Mouse (Mus musculus): ENCODE data around the gene Plet1. TPM values are rescaled to one million over a fixed set of nuclear protein-coding genes. Genes with fewer than 3 reads are reported as not detected.

Plet1 gene
- polyA plus RNA-seq, 1 experiment from 2014 or later, result 17.9 TPM

DNA sequence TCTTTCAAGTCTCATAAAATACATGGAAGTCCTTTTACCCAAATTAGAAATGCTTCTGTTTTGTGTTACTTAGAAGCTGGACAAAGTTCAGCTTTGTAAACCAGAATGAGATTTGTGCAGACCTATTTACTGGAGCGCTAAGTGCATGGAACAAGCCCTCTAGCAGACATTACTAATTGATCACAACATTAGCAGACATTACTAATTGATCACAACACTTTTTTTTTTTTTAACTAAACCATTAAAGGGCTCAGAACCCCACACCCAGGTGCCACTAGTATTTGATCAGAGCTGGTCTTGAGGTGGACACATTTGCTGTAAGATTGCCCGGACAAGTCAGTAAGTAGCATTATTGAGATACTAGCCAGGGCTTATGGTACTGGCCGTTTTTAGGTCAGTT, 39.5 kb downstream of the Plet1 start:
- Histone ChIP-seq H3K9ac (ENCODE audit: low read length) (no peak overlapping the region), H3K27me3 (ENCODE audit: control insufficient read depth, insufficient read depth, low read length) (no peaks in the 10 kb centered on the region), H3K4me2 (ENCODE audit: low read depth, low read length) (no peak overlapping the region), H3K9me3 (replicated peaks; ENCODE audit: control insufficient read depth, low read length) (no peaks in the 10 kb centered on the region), H3K4me3 (replicated peaks; ENCODE audit: low read length) (no peak overlapping the region), H3K27ac (ENCODE audit: low read length) (no peak overlapping the region), H3K36me3 (ENCODE audit: control insufficient read depth, insufficient read depth, low read length) (no peaks in the 10 kb centered on the region), H3K4me1 (ENCODE audit: control insufficient read depth, insufficient read depth, low read length) (no peaks in the 10 kb centered on the region)
- no peak for ATAC-seq (ENCODE audit: insufficient read depth, low FRiP score)
- 76% methylated on average over 3 of the region's 3 CpGs for WGBS

DNA sequence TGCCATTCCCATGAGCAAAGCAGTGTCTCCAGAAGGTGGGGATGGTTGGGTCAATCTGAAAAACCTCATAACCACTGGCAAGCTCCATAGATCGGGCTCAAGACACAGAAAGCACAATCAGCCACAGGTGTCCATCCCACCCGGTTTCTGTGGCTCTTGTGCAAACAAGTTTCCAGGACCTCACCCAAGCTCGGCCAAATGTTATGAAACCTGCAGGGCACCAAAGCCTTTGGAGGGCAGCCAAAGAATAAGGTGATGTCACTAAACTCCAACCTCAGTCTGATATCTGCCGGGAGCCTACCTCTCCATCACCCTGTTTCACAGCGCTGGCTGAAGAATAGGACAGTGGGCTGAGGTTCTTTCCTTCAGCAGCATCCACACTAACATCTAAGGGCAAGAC, 41.6 kb downstream of the Plet1 start:
- no peaks in the 10 kb centered on the region for H3K27me3 ChIP-seq (ENCODE audit: control insufficient read depth, insufficient read depth, low read length)
- H3K4me1 ChIP-seq (ENCODE audit: control insufficient read depth, insufficient read depth, low read length), result no peaks in the 10 kb centered on the region
- no peaks in the 10 kb centered on the region for H3K9me3 ChIP-seq (replicated peaks; ENCODE audit: control insufficient read depth, low read length)
- 58% methylated on average over 5 of the region's 5 CpGs for WGBS
- H3K36me3 ChIP-seq (ENCODE audit: control insufficient read depth, insufficient read depth, low read length), result no peaks in the 10 kb centered on the region
- H3K9ac ChIP-seq (ENCODE audit: low read length), result no peak overlapping the region
- no peak overlapping the region for H3K4me2 ChIP-seq (ENCODE audit: low read depth, low read length)
- no peak overlapping the region for H3K27ac ChIP-seq (ENCODE audit: low read length)
- no peak overlapping the region for H3K4me3 ChIP-seq (replicated peaks; ENCODE audit: low read length)
- ATAC-seq (ENCODE audit: insufficient read depth, low FRiP score), result no peak

DNA sequence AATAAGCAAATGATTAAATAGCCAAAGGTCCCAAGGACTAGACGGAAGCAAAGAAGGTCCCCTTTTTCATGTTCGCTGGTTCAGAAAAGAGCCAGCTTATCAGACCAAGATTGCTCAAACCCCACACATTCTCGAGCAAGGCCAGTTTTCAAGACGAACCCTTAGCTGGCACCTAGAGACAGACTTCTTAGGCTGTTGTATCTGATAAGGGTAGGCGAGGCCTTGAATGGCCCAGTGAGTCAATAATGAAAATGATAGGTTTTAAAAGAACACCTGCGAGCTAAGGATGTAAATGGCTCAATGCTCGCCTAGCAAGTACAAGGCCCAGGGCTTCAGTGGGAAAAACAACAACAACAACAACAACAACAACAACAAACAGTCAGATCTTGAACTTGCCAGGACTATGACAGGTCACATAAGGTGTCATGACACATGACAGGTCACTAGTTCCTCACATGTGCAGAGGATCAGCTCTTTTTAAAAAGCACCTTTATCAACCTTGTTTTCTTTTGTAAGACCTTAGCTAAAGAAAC, 42.3 kb downstream of the Plet1 start:
- Histone ChIP-seq H3K36me3 (ENCODE audit: control insufficient read depth, insufficient read depth, low read length) (no peaks in the 10 kb centered on the region), H3K9ac (ENCODE audit: low read length) (no peak overlapping the region), H3K4me3 (replicated peaks; ENCODE audit: low read length) (no peak overlapping the region), H3K4me2 (ENCODE audit: low read depth, low read length) (no peak overlapping the region), H3K27me3 (ENCODE audit: control insufficient read depth, insufficient read depth, low read length) (no peaks in the 10 kb centered on the region), H3K4me1 (ENCODE audit: control insufficient read depth, insufficient read depth, low read length) (no peaks in the 10 kb centered on the region), H3K9me3 (replicated peaks; ENCODE audit: control insufficient read depth, low read length) (no peaks in the 10 kb centered on the region), H3K27ac (ENCODE audit: low read length) (no peak overlapping the region)
- WGBS, result 58% methylated on average over 7 of the region's 7 CpGs
- no peak for ATAC-seq (ENCODE audit: insufficient read depth, low FRiP score)

DNA sequence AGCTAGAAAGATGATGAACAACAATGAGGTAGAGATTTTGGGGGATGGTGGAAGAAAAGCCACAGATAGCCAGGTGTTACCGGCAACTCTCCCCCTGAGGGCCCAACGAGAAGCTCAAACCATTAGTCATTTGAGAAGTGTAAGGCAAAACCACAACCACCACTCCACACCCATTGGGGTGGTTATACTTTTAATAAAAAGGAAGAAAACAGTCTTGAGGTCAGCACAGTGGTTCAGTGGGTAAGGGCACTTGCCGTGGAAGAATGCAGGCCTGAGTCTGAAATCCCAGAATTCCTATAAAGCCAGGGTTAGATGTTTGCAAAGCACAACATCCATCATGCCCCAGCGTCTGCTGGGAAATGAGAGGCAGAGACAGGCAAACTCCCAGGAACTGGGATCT, 43.0 kb downstream of the Plet1 start:
- H3K36me3 ChIP-seq (ENCODE audit: control insufficient read depth, insufficient read depth, low read length), result no peaks in the 10 kb centered on the region
- no peak overlapping the region for H3K9ac ChIP-seq (ENCODE audit: low read length)
- H3K4me1 ChIP-seq (ENCODE audit: control insufficient read depth, insufficient read depth, low read length), result no peaks in the 10 kb centered on the region
- no peak overlapping the region for H3K27ac ChIP-seq (ENCODE audit: low read length)
- whole genome bisulfite sequencing, result 50% methylated on average over 4 of the region's 4 CpGs
- no peak overlapping the region for H3K4me2 ChIP-seq (ENCODE audit: low read depth, low read length)
- H3K9me3 ChIP-seq (replicated peaks; ENCODE audit: control insufficient read depth, low read length), result no peaks in the 10 kb centered on the region
- H3K4me3 ChIP-seq (replicated peaks; ENCODE audit: low read length), result no peak overlapping the region
- no peaks in the 10 kb centered on the region for H3K27me3 ChIP-seq (ENCODE audit: control insufficient read depth, insufficient read depth, low read length)
- ATAC-seq (ENCODE audit: insufficient read depth, low FRiP score), result no peak

DNA sequence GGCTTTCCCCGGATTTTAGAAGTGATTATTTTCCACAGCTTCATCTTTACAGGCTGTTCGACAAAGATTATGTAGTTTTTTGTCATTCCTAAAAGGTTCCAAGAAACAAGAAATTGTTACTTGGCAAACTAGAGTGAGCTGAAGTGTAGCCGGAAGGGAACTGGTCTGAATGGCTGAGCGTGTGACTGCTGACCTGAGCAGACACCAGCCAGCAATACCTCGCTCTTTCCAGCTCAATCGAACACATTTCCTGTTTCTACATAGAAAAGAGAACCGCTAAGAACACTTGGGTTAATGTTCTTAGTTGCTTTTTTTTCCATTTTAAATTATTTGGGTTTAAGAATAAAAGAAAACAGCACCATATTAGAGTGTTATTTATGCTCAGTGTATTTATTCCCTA, 45.8 kb downstream of the Plet1 start:
- Histone ChIP-seq H3K4me3 (replicated peaks; ENCODE audit: low read length) (no peak overlapping the region), H3K9me3 (replicated peaks; ENCODE audit: control insufficient read depth, low read length) (no peaks in the 10 kb centered on the region), H3K36me3 (ENCODE audit: control insufficient read depth, insufficient read depth, low read length) (no peaks in the 10 kb centered on the region), H3K27me3 (ENCODE audit: control insufficient read depth, insufficient read depth, low read length) (no peaks in the 10 kb centered on the region), H3K4me2 (ENCODE audit: low read depth, low read length) (no peak overlapping the region), H3K4me1 (ENCODE audit: control insufficient read depth, insufficient read depth, low read length) (no peaks in the 10 kb centered on the region), H3K9ac (ENCODE audit: low read length) (no peak overlapping the region), H3K27ac (ENCODE audit: low read length) (no peak overlapping the region)
- 51% methylated on average over 7 of the region's 7 CpGs for WGBS
- ATAC-seq (ENCODE audit: insufficient read depth, low FRiP score), result no peak

DNA sequence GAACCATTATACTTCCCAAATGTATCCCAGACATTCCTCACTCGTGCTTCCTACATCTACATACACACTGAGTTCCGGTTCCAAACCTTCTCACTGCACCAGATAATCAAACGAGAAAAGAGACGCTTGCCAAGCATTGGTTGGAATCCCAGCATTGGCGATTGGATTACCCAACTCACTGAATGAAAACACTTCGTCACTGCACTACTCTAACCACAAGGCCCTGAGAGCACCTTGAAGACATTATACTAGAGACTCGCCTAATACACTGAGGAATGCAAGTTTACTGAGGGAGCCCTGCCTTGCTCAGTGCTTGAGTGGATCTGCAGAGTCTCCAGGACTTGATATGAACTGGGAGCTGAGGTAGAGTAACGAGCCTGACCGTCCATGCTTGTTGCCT, 48.1 kb downstream of the Plet1 start:
- no peak overlapping the region for H3K27ac ChIP-seq (ENCODE audit: low read length)
- H3K9ac ChIP-seq (ENCODE audit: low read length), result no peak overlapping the region
- H3K4me1 ChIP-seq (ENCODE audit: control insufficient read depth, insufficient read depth, low read length), result no peaks in the 10 kb centered on the region
- H3K4me3 ChIP-seq (replicated peaks; ENCODE audit: low read length), result no peak overlapping the region
- ATAC-seq (ENCODE audit: insufficient read depth, low FRiP score), result no peak
- H3K9me3 ChIP-seq (replicated peaks; ENCODE audit: control insufficient read depth, low read length), result no peaks in the 10 kb centered on the region
- no peak overlapping the region for H3K4me2 ChIP-seq (ENCODE audit: low read depth, low read length)
- 78% methylated on average over 9 of the region's 9 CpGs for WGBS
- H3K36me3 ChIP-seq (ENCODE audit: control insufficient read depth, insufficient read depth, low read length), result no peaks in the 10 kb centered on the region
- no peaks in the 10 kb centered on the region for H3K27me3 ChIP-seq (ENCODE audit: control insufficient read depth, insufficient read depth, low read length)

DNA sequence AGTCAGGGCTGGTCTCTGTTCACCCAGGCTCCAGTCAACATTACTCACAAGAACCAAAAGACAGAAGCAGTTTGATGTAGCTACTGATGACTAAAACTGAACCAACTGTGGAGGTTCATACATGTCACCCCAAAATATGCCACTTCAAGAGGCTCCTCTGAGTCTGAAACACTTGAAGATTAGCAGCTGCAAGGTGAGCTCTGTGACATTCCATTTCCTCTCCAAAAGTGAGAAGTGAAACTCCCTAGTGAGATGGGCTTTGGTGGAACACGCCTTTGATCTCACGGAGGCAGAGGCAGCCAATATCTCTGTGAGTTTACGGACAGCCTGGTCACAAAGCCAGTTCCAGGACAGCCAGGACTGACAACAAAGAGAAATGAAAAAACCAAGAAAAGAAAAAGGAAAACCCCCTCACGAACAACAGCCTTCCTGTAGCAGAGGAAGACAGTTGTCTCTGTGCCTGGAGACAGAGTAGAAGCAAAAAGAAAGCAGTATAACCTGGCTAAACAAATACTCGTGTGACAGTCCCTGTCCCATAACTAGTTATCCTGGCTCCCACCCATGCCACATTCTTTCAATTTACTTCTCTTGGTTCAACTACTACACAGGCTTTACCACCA, 53.6 kb downstream of the Plet1 start:
- Histone ChIP-seq H3K4me2 (ENCODE audit: low read depth, low read length) (no peak overlapping the region), H3K4me3 (replicated peaks; ENCODE audit: low read length) (no peak overlapping the region), H3K9me3 (replicated peaks; ENCODE audit: control insufficient read depth, low read length) (no peaks in the 10 kb centered on the region), H3K27ac (ENCODE audit: low read length) (no peak overlapping the region), H3K9ac (ENCODE audit: low read length) (no peak overlapping the region), H3K4me1 (ENCODE audit: control insufficient read depth, insufficient read depth, low read length) (no peaks in the 10 kb centered on the region), H3K36me3 (ENCODE audit: control insufficient read depth, insufficient read depth, low read length) (no peaks in the 10 kb centered on the region), H3K27me3 (ENCODE audit: control insufficient read depth, insufficient read depth, low read length) (no peaks in the 10 kb centered on the region)
- no peak for ATAC-seq (ENCODE audit: insufficient read depth, low FRiP score)
- WGBS, result 41% methylated on average over 5 of the region's 5 CpGs

DNA sequence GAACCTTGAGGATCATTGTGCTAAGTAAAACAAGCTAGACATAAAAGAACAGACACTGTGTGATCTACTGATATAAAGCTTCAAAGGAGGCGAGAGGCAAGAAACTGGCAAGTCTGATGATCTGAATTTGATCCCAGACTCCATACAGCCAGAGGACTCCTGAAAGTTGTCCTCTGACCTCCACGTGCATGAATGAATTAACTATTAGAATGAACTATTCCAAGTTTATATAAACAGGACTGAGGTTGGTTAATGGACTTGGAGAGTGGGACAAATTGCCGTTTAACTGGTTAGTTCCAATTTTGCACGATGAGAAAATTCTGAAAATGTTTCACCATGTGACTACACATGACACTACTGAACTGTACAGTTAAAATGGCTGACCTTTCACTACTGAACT, 54.6 kb downstream of the Plet1 start:
- H3K9me3 ChIP-seq (replicated peaks; ENCODE audit: control insufficient read depth, low read length), result no peaks in the 10 kb centered on the region
- no peaks in the 10 kb centered on the region for H3K4me1 ChIP-seq (ENCODE audit: control insufficient read depth, insufficient read depth, low read length)
- H3K4me3 ChIP-seq (replicated peaks; ENCODE audit: low read length), result no peak overlapping the region
- H3K36me3 ChIP-seq (ENCODE audit: control insufficient read depth, insufficient read depth, low read length), result no peaks in the 10 kb centered on the region
- no peaks in the 10 kb centered on the region for H3K27me3 ChIP-seq (ENCODE audit: control insufficient read depth, insufficient read depth, low read length)
- H3K27ac ChIP-seq (ENCODE audit: low read length), result no peak overlapping the region
- WGBS, result 67% methylated on average over 4 of the region's 4 CpGs
- no peak overlapping the region for H3K9ac ChIP-seq (ENCODE audit: low read length)
- no peak for ATAC-seq (ENCODE audit: insufficient read depth, low FRiP score)
- no peak overlapping the region for H3K4me2 ChIP-seq (ENCODE audit: low read depth, low read length)

DNA sequence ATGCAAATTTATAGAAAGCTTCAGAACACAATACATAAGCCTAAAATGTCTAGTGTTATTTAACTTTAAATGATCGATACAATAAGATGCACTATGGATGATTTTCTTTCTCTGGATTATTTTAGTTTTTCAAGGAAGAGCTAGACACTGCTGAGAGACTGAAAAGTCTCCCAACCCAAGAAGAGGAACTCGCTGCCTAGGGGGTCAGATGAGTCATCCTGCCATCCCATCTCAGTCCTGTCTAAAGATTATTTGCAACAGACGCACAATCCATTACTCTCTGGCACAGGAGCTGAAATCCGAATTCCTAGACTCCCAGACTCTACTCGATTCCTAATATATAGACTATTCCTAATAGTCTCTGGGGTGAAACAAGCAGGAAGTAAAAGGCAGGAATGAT, 57.9 kb downstream of the Plet1 start:
- Histone ChIP-seq H3K27me3 (ENCODE audit: control insufficient read depth, insufficient read depth, low read length) (no peaks in the 10 kb centered on the region), H3K9ac (ENCODE audit: low read length) (no peak overlapping the region)
- WGBS, result 63% methylated on average over 5 of the region's 5 CpGs

More for the DNA sequence above, 57.9 kb downstream of the Plet1 start:
- Histone ChIP-seq H3K4me2 (ENCODE audit: low read depth, low read length) (no peak overlapping the region), H3K4me3 (replicated peaks; ENCODE audit: low read length) (no peak overlapping the region), H3K9me3 (replicated peaks; ENCODE audit: control insufficient read depth, low read length) (no peaks in the 10 kb centered on the region), H3K36me3 (ENCODE audit: control insufficient read depth, insufficient read depth, low read length) (no peaks in the 10 kb centered on the region), H3K4me1 (ENCODE audit: control insufficient read depth, insufficient read depth, low read length) (no peaks in the 10 kb centered on the region), H3K27ac (ENCODE audit: low read length) (no peak overlapping the region)
- ATAC-seq (ENCODE audit: insufficient read depth, low FRiP score), result no peak

Data from stomach, embryonic 16.5 days (tissue).